Comparison of ENCODE assay signal across 8 mouse cellular contexts in the genomic region with DNA sequence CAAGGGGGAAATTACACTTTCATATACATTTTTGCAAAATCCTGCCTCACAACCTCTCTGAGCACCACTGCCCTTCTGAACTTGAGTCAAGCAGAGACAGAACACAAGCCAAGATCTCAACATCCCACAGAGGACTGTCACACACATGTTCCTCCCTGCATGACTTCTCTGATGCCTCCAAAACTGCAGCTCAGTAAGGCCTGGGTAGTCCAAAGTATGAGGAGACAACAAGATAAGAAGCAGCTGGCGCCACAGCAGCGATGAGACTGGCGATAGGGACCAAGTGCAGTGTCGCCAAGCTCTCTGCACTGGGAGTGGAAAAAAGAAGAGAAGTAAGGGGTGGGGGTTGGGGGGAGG. TPM values are rescaled to one million over a fixed set of nuclear protein-coding genes. Genes with fewer than 3 reads are reported as not detected.
DNase-seq lines count a peak whose midpoint lies in the region; ATAC-seq and TF ChIP-seq lines count a peak whose summit lies in the region.

No protein-coding gene starts in this region.

- TF ChIP-seq CTCF in forebrain, postnatal 0 days (IDR thresholded peaks at IDR 0.05; ENCODE audit: low read depth) = no peak

- no peaks in the 10 kb centered on the region for H3K9me3 ChIP-seq in forebrain, postnatal 0 days (ENCODE audit: low read length)
- no peaks in the 10 kb centered on the region for H3K9me3 ChIP-seq in midbrain, embryonic 15.5 days

- no peak for ATAC-seq in forebrain, postnatal 0 days
- ATAC-seq in midbrain, embryonic 15.5 days (replicated peaks) = no peak

- H3K4me3 ChIP-seq in forebrain, postnatal 0 days (ENCODE audit: low read depth, low read length) = peak overlapping the region; percentile 81
- peak overlapping the region; percentile 90 for H3K4me3 ChIP-seq in midbrain, embryonic 15.5 days

- no peaks in the 10 kb centered on the region for H3K36me3 ChIP-seq in forebrain, postnatal 0 days (ENCODE audit: insufficient read depth)
- H3K36me3 ChIP-seq in midbrain, embryonic 15.5 days (replicated peaks) = peaks cover 3% of the 10 kb centered on the region

- peak; percentile 42 for DNase-seq in adrenal gland, postnatal 14 days
- DNase-seq in adrenal gland, adult 2 months = no peak
- DNase-seq in spleen, postnatal 10 days (ENCODE audit: low spot score in 2 of 2) = peak; percentile 26 to 36
- DNase-seq in spleen, postnatal 4 days (ENCODE audit: low spot score in 2 of 2) = no peak
- no peak for DNase-seq in forebrain, postnatal 0 days
- DNase-seq in liver = peak; percentile 60
- no peak for DNase-seq in layer of hippocampus, adult 9-10 months (ENCODE audit: low spot score)

- peak overlapping the region; percentile 87 for H3K9ac ChIP-seq in forebrain, postnatal 0 days
- peak overlapping the region; percentile 80 for H3K9ac ChIP-seq in midbrain, embryonic 15.5 days

- 8% methylated on average over 4 of the region's 4 CpGs for WGBS in forebrain, postnatal 0 days
- 1% methylated on average over 4 of the region's 4 CpGs for WGBS in midbrain, embryonic 15.5 days

- peak overlapping the region; percentile 68 for H3K4me2 ChIP-seq in forebrain, postnatal 0 days (ENCODE audit: low read depth)
- peak overlapping the region; percentile 66 for H3K4me2 ChIP-seq in midbrain, embryonic 15.5 days

- peak overlapping the region; percentile 80 for H3K27ac ChIP-seq in forebrain, postnatal 0 days (ENCODE audit: low read depth, low read length)
- peak overlapping the region; percentile 90 for H3K27ac ChIP-seq in midbrain, embryonic 15.5 days

- peaks cover 15% of the 10 kb centered on the region for H3K4me1 ChIP-seq in forebrain, postnatal 0 days (ENCODE audit: insufficient read depth)
- H3K4me1 ChIP-seq in midbrain, embryonic 15.5 days = peaks cover 15% of the 10 kb centered on the region

- H3K27me3 ChIP-seq in forebrain, postnatal 0 days (ENCODE audit: insufficient read depth, low read length) = no peaks in the 10 kb centered on the region
- no peaks in the 10 kb centered on the region for H3K27me3 ChIP-seq in midbrain, embryonic 15.5 days (replicated peaks)

RNA-seq across cellular contexts. Expression of a gene that starts 0.6 kb away (rescaled TPM):
- 1.6 and 2.6 TPM in 2 replicates for total RNA-seq in adrenal gland, postnatal 14 days (2021)
- total RNA-seq in adrenal gland, adult 2 months (2021) = 1 to 10 TPM in 1 of 2 experiments, under 1 TPM in 1; 0.78 to 2.0 TPM
- 0.37 and 0.40 TPM in 2 replicates for polyA plus RNA-seq in adrenal gland, adult 2 months (2012; rRNA removed)
- 1.8 and 2.2 TPM in 2 replicates for total RNA-seq in forebrain, postnatal 0 days (2014; rRNA removed)
- 0.50 and 1.2 TPM in 2 replicates for polyA plus RNA-seq in forebrain, postnatal 0 days (2015; fragmentation: Nextera tagmentation; extraction: Ambion mirVana)
- polyA plus RNA-seq in midbrain, embryonic 15.5 days (2015; fragmentation: Nextera tagmentation; extraction: Ambion mirVana) = 1.3 and 1.5 TPM in 2 replicates

RNA-seq across cellular contexts. Expression of a gene that starts 40.1 kb away (rescaled TPM):
- total RNA-seq in adrenal gland, postnatal 14 days (2021) = 8.4 and 11.1 TPM in 2 replicates
- 1 to 10 TPM; 6.1 to 9.3 TPM for total RNA-seq in adrenal gland, adult 2 months (2021)
- polyA plus RNA-seq in adrenal gland, adult 2 months (2012; rRNA removed) = 0.27 and 0.34 TPM in 2 replicates
- total RNA-seq in forebrain, postnatal 0 days (2014; rRNA removed) = 9.4 and 10.0 TPM in 2 replicates
- 6.5 and 7.3 TPM in 2 replicates for polyA plus RNA-seq in forebrain, postnatal 0 days (2015; fragmentation: Nextera tagmentation; extraction: Ambion mirVana)
- 14.3 and 14.5 TPM in 2 replicates for polyA plus RNA-seq in midbrain, embryonic 15.5 days (2015; fragmentation: Nextera tagmentation; extraction: Ambion mirVana)

RNA-seq across cellular contexts. Expression of a gene that starts 55.8 kb away (rescaled TPM):
- total RNA-seq in adrenal gland, postnatal 14 days (2021) = 8.6 and 9.9 TPM in 2 replicates
- 1 to 10 TPM; 4.8 to 5.3 TPM for total RNA-seq in adrenal gland, adult 2 months (2021)
- 6.0 and 7.3 TPM in 2 replicates for polyA plus RNA-seq in adrenal gland, adult 2 months (2012; rRNA removed)
- total RNA-seq in forebrain, postnatal 0 days (2014; rRNA removed) = 1.9 and 2.4 TPM in 2 replicates
- polyA plus RNA-seq in forebrain, postnatal 0 days (2015; fragmentation: Nextera tagmentation; extraction: Ambion mirVana) = 1.1 and 1.5 TPM in 2 replicates
- polyA plus RNA-seq in midbrain, embryonic 15.5 days (2015; fragmentation: Nextera tagmentation; extraction: Ambion mirVana) = 0.96 and 1.3 TPM in 2 replicates

Comparison
In these comparisons a context has a peak if more than half of its experiments do, and no peak if none do; other contexts are left out.
1. DNase-seq: peak in adrenal gland, postnatal 14 days (single experiment), spleen, postnatal 10 days (2 of 2) and liver (single experiment); none in adrenal gland, adult 2 months (single experiment), spleen, postnatal 4 days (0 of 2), forebrain, postnatal 0 days (single experiment) and layer of hippocampus, adult 9-10 months (single experiment).